Mouse (Mus musculus) mesoderm, embryonic 11.5 days (tissue): Measurements from ENCODE around the gene Olfr1023.

Experiments used
- DNase-seq: peaks from one replicate; pipeline ENCODE4 v3.0.0-alpha.2; 2012; ENCODE audit warnings: low read depth, low spot score

Gene Olfr1023

GRCm38 (mm10) chr2:85885340-85885739 is at the start of gene Olfr1023:
Gene Olfr1023, plus strand, starts transcription at chr2:85885640.
- DNase-seq = no peak

- no peak for DNase-seq
Measured at GRCm38 (mm10) chr2:85845383-85845782, 40.1 kb upstream of the Olfr1023 start, which contains the start of gene Olfr1019. Gene Olfr1019, minus strand, starts transcription at chr2:85845483.

GRCm38 (mm10) chr2:85846730-85847129 is 38.7 kb upstream of the Olfr1023 start, which contains the start of gene Olfr1020:
Gene Olfr1020, plus strand, starts transcription at chr2:85847030.
- no peak for DNase-seq

- no peak for DNase-seq
Measured at GRCm38 (mm10) chr2:85868294-85868693, 17.1 kb upstream of the Olfr1023 start, which contains the start of gene Olfr1022. Gene Olfr1022, plus strand, starts transcription at chr2:85868594.

GRCm38 (mm10) chr2:85904952-85905351 is 19.5 kb downstream of the Olfr1023 start, which contains the start of gene Olfr1024:
Gene Olfr1024, minus strand, starts transcription at chr2:85905052.
- no peak for DNase-seq

GRCm38 (mm10) chr2:85913197-85913596 is 27.8 kb downstream of the Olfr1023 start:
- no peak for DNase-seq

GRCm38 (mm10) chr2:85914893-85915292 is 29.5 kb downstream of the Olfr1023 start, which contains the start of gene Olfr1025-ps1:
Gene Olfr1025-ps1, plus strand, starts transcription at chr2:85915193.
- DNase-seq = no peak

GRCm38 (mm10) chr2:85921258-85921657 is 35.8 kb downstream of the Olfr1023 start, which contains the start of gene Olfr1026:
Gene Olfr1026, plus strand, starts transcription at chr2:85921558.
- DNase-seq = no peak
